Mouse (Mus musculus): ENCODE data around the gene Med22. TPM values are rescaled to one million over a fixed set of nuclear protein-coding genes. Genes with fewer than 3 reads are reported as not detected.

The Med22 gene
- polyA plus RNA-seq, 1 experiment: 26.8 TPM

DNA sequence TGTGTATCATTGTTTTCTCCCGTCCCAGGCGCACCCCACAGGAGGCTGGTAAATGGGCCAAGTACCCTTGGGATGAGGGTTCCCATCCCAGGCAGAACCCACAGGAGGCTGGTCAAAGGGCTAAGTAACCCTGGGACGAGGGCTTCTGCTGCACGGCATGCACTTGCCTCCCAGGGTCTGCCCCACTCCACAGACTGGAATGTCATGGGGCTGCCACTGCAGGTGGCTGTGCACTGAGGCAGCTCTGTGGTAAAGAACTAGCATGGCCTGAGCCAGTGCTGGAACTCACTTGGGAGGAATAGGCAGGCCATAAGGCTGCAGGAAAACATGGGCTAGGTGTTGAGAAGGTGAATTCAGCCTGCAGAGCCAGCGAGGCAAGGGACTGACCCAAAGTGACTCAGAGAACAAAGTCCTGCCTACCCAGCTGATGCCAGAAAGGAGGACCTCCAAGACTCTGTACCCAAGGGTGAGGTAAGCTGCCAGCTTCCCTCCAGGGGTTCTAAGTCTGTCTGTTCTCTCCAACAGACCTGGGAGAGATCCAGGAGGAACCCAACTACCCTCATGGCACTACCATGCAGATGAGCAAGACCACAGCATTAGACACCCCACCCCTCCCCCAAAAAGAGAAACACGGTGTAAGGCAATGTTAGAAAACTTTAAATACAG is 9.8 kb upstream of the Med22 start:
- Histone ChIP-seq H3K4me3 (ENCODE audit: insufficient read depth, low read length) (no peak overlapping the region), H3K27ac (ENCODE audit: insufficient read depth, low read length) (no peak overlapping the region), H3K4me1 (ENCODE audit: control insufficient read depth, insufficient read depth, low read length) (peaks cover 8% of the 10 kb centered on the region)
- TF ChIP-seq CTCF (IDR thresholded peaks at IDR 0.05; ENCODE audit: borderline replicate concordance, insufficient read depth, low read length) (no peak), POLR2A (IDR thresholded peaks at IDR 0.05; ENCODE audit: low read depth, low read length) (no peak)

- Histone ChIP-seq H3K4me1 (ENCODE audit: control insufficient read depth, insufficient read depth, low read length) (peaks cover 8% of the 10 kb centered on the region), H3K27ac (ENCODE audit: insufficient read depth, low read length) (no peak overlapping the region), H3K4me3 (ENCODE audit: insufficient read depth, low read length) (no peak overlapping the region)
- no peak for TF ChIP-seq CTCF (IDR thresholded peaks at IDR 0.05; ENCODE audit: borderline replicate concordance, insufficient read depth, low read length)
- no peak for TF ChIP-seq POLR2A (IDR thresholded peaks at IDR 0.05; ENCODE audit: low read depth, low read length)
Measured at GRCm38 (mm10) chr2:26919684-26920083, 9.2 kb upstream of the Med22 start.

GRCm38 (mm10) chr2:26916738-26917137 is 6.3 kb upstream of the Med22 start:
- peak overlapping the region; percentile 50 for H3K27ac ChIP-seq (ENCODE audit: insufficient read depth, low read length)
- TF ChIP-seq CTCF (IDR thresholded peaks at IDR 0.05; ENCODE audit: borderline replicate concordance, insufficient read depth, low read length) (no peak), POLR2A (IDR thresholded peaks at IDR 0.05; ENCODE audit: low read depth, low read length) (no peak; the same call in 1 of the 2 replicates)
- H3K4me3 ChIP-seq (ENCODE audit: insufficient read depth, low read length): peak overlapping the region; percentile 51
- peaks cover 8% of the 10 kb centered on the region for H3K4me1 ChIP-seq (ENCODE audit: control insufficient read depth, insufficient read depth, low read length)

DNA sequence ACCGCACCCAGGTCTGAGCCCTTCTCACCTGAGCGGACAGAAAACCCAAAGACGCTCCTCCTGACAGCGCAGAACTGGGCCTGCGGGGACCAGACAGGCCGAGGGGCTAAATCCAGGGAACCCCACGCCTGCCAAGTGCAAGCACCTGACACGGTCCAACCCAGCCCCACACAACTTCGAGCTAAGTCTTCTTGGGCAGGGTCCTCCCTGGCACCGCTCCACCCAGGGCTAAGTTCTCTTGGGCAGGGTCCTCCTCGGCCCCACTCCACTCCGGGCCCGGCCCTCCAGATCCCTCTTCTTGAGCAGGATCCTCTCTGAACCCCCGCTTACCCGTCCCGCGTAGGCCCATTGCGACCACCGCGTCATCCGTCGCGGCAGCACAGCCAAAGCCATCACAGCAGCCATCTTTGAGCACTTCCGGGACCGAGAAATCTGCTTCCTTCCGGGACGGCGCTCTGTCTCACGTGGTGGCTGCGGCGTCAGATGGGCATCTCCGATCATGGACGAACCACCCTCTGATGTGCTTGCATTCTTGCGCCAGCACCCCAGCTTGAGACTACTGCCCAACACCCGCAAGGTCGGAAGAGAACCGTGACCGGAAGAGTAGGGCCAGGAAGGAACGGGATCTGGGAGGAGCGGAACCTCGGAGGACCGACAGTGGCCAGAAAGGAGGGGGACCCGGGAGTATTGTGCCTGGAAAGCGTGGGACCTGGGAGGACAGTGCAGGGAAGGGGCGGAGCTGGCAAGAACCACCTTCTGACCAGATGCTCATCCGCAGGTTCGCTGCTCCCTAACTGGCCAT is 5.7 kb upstream of the Med22 start, which contains the start of the genes Surf2 and Surf1:
TSS of gene Surf2 (plus strand) at position 441 of the 802 bp plus-strand sequence.
TSS of gene Surf1 (minus strand) at position 604 of the 802 bp plus-strand sequence.
- TF ChIP-seq POLR2A (IDR thresholded peaks at IDR 0.05; ENCODE audit: low read depth, low read length) (peak; percentile 95), CTCF (IDR thresholded peaks at IDR 0.05; ENCODE audit: borderline replicate concordance, insufficient read depth, low read length) (no peak)
- peaks cover 8% of the 10 kb centered on the region for H3K4me1 ChIP-seq (ENCODE audit: control insufficient read depth, insufficient read depth, low read length)
- peak within 1 kb of the TSS; percentile 51 for H3K4me3 ChIP-seq (ENCODE audit: insufficient read depth, low read length)
- peak within 1 kb of the TSS; percentile 50 for H3K27ac ChIP-seq (ENCODE audit: insufficient read depth, low read length)

DNA sequence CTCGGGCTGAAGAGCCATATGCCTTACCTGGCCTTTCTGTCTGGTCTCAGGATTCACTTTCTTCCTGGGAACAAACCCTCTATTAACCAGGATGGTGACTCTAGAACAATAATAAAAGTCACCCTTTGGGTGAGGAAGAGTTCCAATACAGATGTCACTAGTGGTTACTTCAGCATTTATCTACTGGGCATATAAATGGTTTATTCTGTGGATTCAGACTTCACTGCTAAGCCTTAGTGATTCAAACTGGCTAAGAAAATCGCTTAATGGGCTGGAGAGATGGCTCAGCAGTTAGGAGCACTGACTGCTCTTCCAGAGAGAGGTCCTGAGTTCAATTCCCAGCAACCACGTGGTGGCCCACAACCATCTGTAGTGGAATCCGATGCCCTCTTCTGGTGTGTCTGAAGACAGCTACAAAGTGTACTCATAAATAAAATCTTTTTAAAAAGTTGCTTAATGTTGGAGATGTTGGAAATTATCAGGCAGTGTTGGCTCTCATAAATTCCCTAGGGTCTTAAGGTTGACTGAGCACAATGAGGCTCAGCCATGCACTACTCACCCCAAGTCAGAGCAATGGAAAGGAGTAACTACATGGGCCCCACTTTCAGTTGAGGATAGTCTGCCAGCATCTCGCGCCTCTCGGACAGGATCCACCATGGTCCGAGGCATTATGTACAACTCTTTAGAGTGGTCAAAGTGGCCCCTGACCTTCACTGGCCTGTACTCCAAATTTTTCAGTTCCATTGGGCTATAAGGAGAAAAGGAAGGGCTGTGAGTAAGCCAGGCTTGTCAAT is 3.9 kb upstream of the Med22 start:
- TF ChIP-seq CTCF (IDR thresholded peaks at IDR 0.05; ENCODE audit: borderline replicate concordance, insufficient read depth, low read length) (no peak), POLR2A (IDR thresholded peaks at IDR 0.05; ENCODE audit: low read depth, low read length) (no peak; the same call in 1 of the 2 replicates)
- Histone ChIP-seq H3K4me1 (ENCODE audit: control insufficient read depth, insufficient read depth, low read length) (peaks cover 8% of the 10 kb centered on the region), H3K27ac (ENCODE audit: insufficient read depth, low read length) (no peak overlapping the region), H3K4me3 (ENCODE audit: insufficient read depth, low read length) (no peak overlapping the region)

- Histone ChIP-seq H3K4me1 (ENCODE audit: control insufficient read depth, insufficient read depth, low read length) (peaks cover 10% of the 10 kb centered on the region), H3K4me3 (ENCODE audit: insufficient read depth, low read length) (no peak overlapping the region), H3K27ac (ENCODE audit: insufficient read depth, low read length) (no peak overlapping the region)
- TF ChIP-seq POLR2A (IDR thresholded peaks at IDR 0.05; ENCODE audit: low read depth, low read length): peak; percentile 9; the same call in 1 of the 2 replicates
- no peak for TF ChIP-seq CTCF (IDR thresholded peaks at IDR 0.05; ENCODE audit: borderline replicate concordance, insufficient read depth, low read length)
Measured at GRCm38 (mm10) chr2:26913416-26914147, 3.1 kb upstream of the Med22 start.

GRCm38 (mm10) chr2:26912253-26912770 is 1.8 kb upstream of the Med22 start:
- Histone ChIP-seq H3K4me3 (ENCODE audit: insufficient read depth, low read length) (peak overlapping the region; percentile 75), H3K4me1 (ENCODE audit: control insufficient read depth, insufficient read depth, low read length) (peaks cover 2% of the 10 kb centered on the region), H3K27ac (ENCODE audit: insufficient read depth, low read length) (no peak overlapping the region)
- TF ChIP-seq CTCF (IDR thresholded peaks at IDR 0.05; ENCODE audit: borderline replicate concordance, insufficient read depth, low read length): no peak
- TF ChIP-seq POLR2A (IDR thresholded peaks at IDR 0.05; ENCODE audit: low read depth, low read length): no peak

GRCm38 (mm10) chr2:26910994-26911765 is 703 bp upstream of the Med22 start:
- TF ChIP-seq CTCF (IDR thresholded peaks at IDR 0.05; ENCODE audit: borderline replicate concordance, insufficient read depth, low read length): no peak
- peak; percentile 39; the same call in 1 of the 2 replicates for TF ChIP-seq POLR2A (IDR thresholded peaks at IDR 0.05; ENCODE audit: low read depth, low read length)
- peaks cover 2% of the 10 kb centered on the region for H3K4me1 ChIP-seq (ENCODE audit: control insufficient read depth, insufficient read depth, low read length)
- H3K27ac ChIP-seq (ENCODE audit: insufficient read depth, low read length): peak overlapping the region; percentile 75
- peak overlapping the region; percentile 75 for H3K4me3 ChIP-seq (ENCODE audit: insufficient read depth, low read length)

Data from embryonic fibroblast, embryonic 13.5 days (primary cell).